8 mouse cellular contexts compared by ENCODE assay signal in the genomic region with DNA sequence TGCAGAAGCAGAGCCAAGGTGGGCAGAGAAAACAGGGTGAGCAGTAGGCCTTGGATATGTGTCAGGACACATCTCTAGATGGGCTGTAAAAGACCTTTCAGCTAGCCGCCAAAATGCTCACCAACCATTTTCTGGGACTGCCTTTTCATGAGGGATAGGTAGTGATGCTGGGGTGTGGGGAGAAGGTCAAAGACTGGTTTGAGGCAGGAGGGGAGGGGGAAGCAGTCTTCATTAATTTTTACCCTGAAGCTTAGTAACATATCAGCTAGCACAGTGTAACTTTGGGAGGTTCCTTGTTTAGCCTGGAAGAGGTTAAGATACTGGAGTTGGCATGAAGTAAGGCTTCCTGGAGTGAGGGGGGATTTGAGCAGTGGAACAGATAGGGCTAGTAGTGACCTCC. TPM values are rescaled to one million over a fixed set of nuclear protein-coding genes. Genes with fewer than 3 reads are reported as not detected.
DNase-seq lines count a peak whose midpoint lies in the region; ATAC-seq and TF ChIP-seq lines count a peak whose summit lies in the region.

No protein-coding gene starts in this region.

- H3K4me3 ChIP-seq in lung, postnatal 0 days (ENCODE audit: low read depth, low read length), result peak overlapping the region; percentile 51; the same call in 1 of the 2 replicates
- H3K4me3 ChIP-seq in intestine, embryonic 15.5 days (replicated peaks), result peak overlapping the region; percentile 45
- H3K4me3 ChIP-seq in liver, embryonic 13.5 days (replicated peaks), result no peak overlapping the region
- H3K4me3 ChIP-seq in stomach, postnatal 0 days (ENCODE audit: low read depth, low read length), result no peak overlapping the region; the same call in 1 of the 2 replicates

- no peak for TF ChIP-seq EP300 in lung, postnatal 0 days (IDR thresholded peaks at IDR 0.05)
- TF ChIP-seq EP300 in stomach, postnatal 0 days (optimal IDR thresholded peaks at IDR 0.05), result no peak

- H3K4me2 ChIP-seq in lung, postnatal 0 days (replicated peaks; ENCODE audit: low read depth, low read length), result peak overlapping the region; percentile 67
- peak overlapping the region; percentile 70 for H3K4me2 ChIP-seq in intestine, embryonic 15.5 days (replicated peaks)
- peak overlapping the region; percentile 79 for H3K4me2 ChIP-seq in liver, embryonic 13.5 days
- peak overlapping the region; percentile 80 for H3K4me2 ChIP-seq in stomach, postnatal 0 days (replicated peaks; ENCODE audit: low read depth)

- no peak for ATAC-seq in lung, postnatal 0 days
- ATAC-seq in intestine, embryonic 15.5 days, result no peak
- ATAC-seq in liver, embryonic 13.5 days (ENCODE audit: low read depth), result no peak
- ATAC-seq in stomach, postnatal 0 days (ENCODE audit: low FRiP score, low TSS enrichment), result no peak
- no peak for ATAC-seq in cerebellum, adult (ENCODE audit: insufficient number of reproducible peaks, low FRiP score, low TSS enrichment)

- H3K4me1 ChIP-seq in lung, postnatal 0 days (ENCODE audit: insufficient read depth, low read depth, low read length), result peaks cover 16% of the 10 kb centered on the region; the same call in 1 of the 2 replicates
- 0 out of 2 replicates have a peak, but pooled peaks cover 2% of the 10 kb centered on the region for H3K4me1 ChIP-seq in intestine, embryonic 15.5 days (replicated peaks)
- peaks cover 50% of the 10 kb centered on the region for H3K4me1 ChIP-seq in liver, embryonic 13.5 days (replicated peaks)
- H3K4me1 ChIP-seq in stomach, postnatal 0 days (replicated peaks; ENCODE audit: control insufficient read depth, insufficient read depth), result peaks cover 3% of the 10 kb centered on the region; the same call in 1 of the 2 replicates

- H3K9me3 ChIP-seq in lung, postnatal 0 days (ENCODE audit: low read length), result no peaks in the 10 kb centered on the region
- no peaks in the 10 kb centered on the region for H3K9me3 ChIP-seq in intestine, embryonic 15.5 days
- no peaks in the 10 kb centered on the region for H3K9me3 ChIP-seq in liver, embryonic 13.5 days (replicated peaks)
- no peaks in the 10 kb centered on the region for H3K9me3 ChIP-seq in stomach, postnatal 0 days (ENCODE audit: control insufficient read depth, low read length)

- H3K9ac ChIP-seq in lung, postnatal 0 days (replicated peaks; ENCODE audit: low read depth), result no peak overlapping the region
- no peak overlapping the region for H3K9ac ChIP-seq in intestine, embryonic 15.5 days
- no peak overlapping the region for H3K9ac ChIP-seq in liver, embryonic 13.5 days
- 0 out of 2 replicates have a peak overlapping the region, but pooled peaks have one; percentile 39 for H3K9ac ChIP-seq in stomach, postnatal 0 days (ENCODE audit: low read length)

- TF ChIP-seq CTCF in lung, postnatal 0 days (IDR thresholded peaks at IDR 0.05), result no peak
- TF ChIP-seq CTCF in stomach, postnatal 0 days (IDR thresholded peaks at IDR 0.05; ENCODE audit: low read depth), result no peak

- 56% methylated on average over 1 of the region's 1 CpGs for WGBS in lung, postnatal 0 days
- 71% methylated on average over 1 of the region's 1 CpGs for WGBS in intestine, embryonic 15.5 days
- 56% methylated on average over 1 of the region's 1 CpGs for WGBS in liver, embryonic 13.5 days (ENCODE audit: insufficient replicate concordance)
- 65% methylated on average over 1 of the region's 1 CpGs for WGBS in stomach, postnatal 0 days

- H3K27ac ChIP-seq in lung, postnatal 0 days (ENCODE audit: low read length), result no peak overlapping the region; the same call in 1 of the 2 replicates
- H3K27ac ChIP-seq in intestine, embryonic 15.5 days, result peak overlapping the region; percentile 79; the same call in 1 of the 2 replicates
- H3K27ac ChIP-seq in liver, embryonic 13.5 days, result no peak overlapping the region
- peak overlapping the region; percentile 94; the same call in 1 of the 2 replicates for H3K27ac ChIP-seq in stomach, postnatal 0 days (replicated peaks)

- DNase-seq in lung, postnatal 0 days (ENCODE audit: low spot score), result no peak
- no peak for DNase-seq in lung, postnatal 36 days
- DNase-seq in liver, embryonic 13.5 days, result no peak
- no peak for DNase-seq in stomach, postnatal 0 days (ENCODE audit: low spot score)
- no peak for DNase-seq in adrenal gland, postnatal 4 days (ENCODE audit: low spot score in 2 of 2)
- DNase-seq in ovary, postnatal 36 days (ENCODE audit: low spot score), result no peak

- H3K36me3 ChIP-seq in lung, postnatal 0 days (ENCODE audit: insufficient read depth, low read length), result no peaks in the 10 kb centered on the region
- H3K36me3 ChIP-seq in intestine, embryonic 15.5 days, result no peaks in the 10 kb centered on the region
- no peaks in the 10 kb centered on the region for H3K36me3 ChIP-seq in liver, embryonic 13.5 days
- no peaks in the 10 kb centered on the region for H3K36me3 ChIP-seq in stomach, postnatal 0 days (ENCODE audit: control insufficient read depth, insufficient read depth, low read length)

- H3K27me3 ChIP-seq in lung, postnatal 0 days (replicated peaks; ENCODE audit: insufficient read depth, low read length), result no peaks in the 10 kb centered on the region
- H3K27me3 ChIP-seq in intestine, embryonic 15.5 days (replicated peaks), result no peaks in the 10 kb centered on the region
- H3K27me3 ChIP-seq in liver, embryonic 13.5 days, result no peaks in the 10 kb centered on the region
- no peaks in the 10 kb centered on the region for H3K27me3 ChIP-seq in stomach, postnatal 0 days (ENCODE audit: control insufficient read depth, insufficient read depth, low read length)

RNA-seq across cellular contexts. Expression of a gene that starts 21.0 kb away (rescaled TPM):
- polyA plus RNA-seq in lung, postnatal 0 days (2015; fragmentation: Nextera tagmentation; extraction: Ambion mirVana), result 28.6 and 43.3 TPM in 2 replicates
- 46.7 and 52.2 TPM in 2 replicates for polyA plus RNA-seq in intestine, embryonic 15.5 days (2015; fragmentation: Nextera tagmentation; extraction: Ambion mirVana)
- polyA plus RNA-seq in liver, embryonic 13.5 days (2015; fragmentation: Nextera tagmentation; extraction: Ambion mirVana), result 7.9 and 10.6 TPM in 2 replicates
- 15.1 and 16.1 TPM in 2 replicates for polyA plus RNA-seq in stomach, postnatal 0 days (2015; fragmentation: Nextera tagmentation; extraction: Ambion mirVana)
- 10 to 100 TPM; 51.4 to 64.6 TPM for total RNA-seq in adrenal gland, postnatal 4 days (2021)

Comparison
In these comparisons a context has a peak if more than half of its experiments do, and no peak if none do; other contexts are left out.
1. H3K27ac ChIP-seq: peak in intestine, embryonic 15.5 days (single experiment) and stomach, postnatal 0 days (single experiment); none in lung, postnatal 0 days (single experiment) and liver, embryonic 13.5 days (single experiment).
2. H3K4me3 ChIP-seq: peak in lung, postnatal 0 days (single experiment) and intestine, embryonic 15.5 days (single experiment); none in liver, embryonic 13.5 days (single experiment) and stomach, postnatal 0 days (single experiment).
3. Peak in every context shown above with its lines, with median percentiles within 50 percentile points of each other: H3K4me2 ChIP-seq.